Mouse (Mus musculus) adipocyte (in vitro differentiated cells): ENCODE data around the gene AL732309.1.
A peak's percentile ranks its signal among the peaks of the same experiment; 100 is the strongest.

Experiments
- DNase-seq: peaks from one replicate; pipeline ENCODE4 v3.0.0-alpha.2; 2016; ENCODE audit warnings: low spot score

Gene AL732309.1

DNA sequence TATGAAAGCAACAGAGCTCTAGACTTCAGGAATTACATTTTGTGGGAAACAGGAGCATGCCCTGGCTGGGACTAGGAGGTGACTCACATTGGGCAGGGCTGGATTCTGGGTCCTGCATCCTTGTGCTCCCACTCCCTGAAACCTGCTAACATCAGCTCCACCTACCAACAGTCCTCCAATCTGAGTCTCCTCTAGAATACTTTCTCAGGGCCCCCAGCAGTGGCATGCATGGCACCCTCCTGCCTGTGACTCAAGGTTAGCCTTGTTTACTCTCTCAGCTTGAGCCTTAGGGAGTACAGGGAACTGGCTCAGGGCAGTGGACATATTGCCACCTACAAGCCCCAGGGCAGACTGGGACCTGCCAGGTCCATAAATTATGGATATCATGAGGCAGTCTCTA is 8.6 kb downstream of the AL732309.1 start:
- DNase-seq = no peak

DNA sequence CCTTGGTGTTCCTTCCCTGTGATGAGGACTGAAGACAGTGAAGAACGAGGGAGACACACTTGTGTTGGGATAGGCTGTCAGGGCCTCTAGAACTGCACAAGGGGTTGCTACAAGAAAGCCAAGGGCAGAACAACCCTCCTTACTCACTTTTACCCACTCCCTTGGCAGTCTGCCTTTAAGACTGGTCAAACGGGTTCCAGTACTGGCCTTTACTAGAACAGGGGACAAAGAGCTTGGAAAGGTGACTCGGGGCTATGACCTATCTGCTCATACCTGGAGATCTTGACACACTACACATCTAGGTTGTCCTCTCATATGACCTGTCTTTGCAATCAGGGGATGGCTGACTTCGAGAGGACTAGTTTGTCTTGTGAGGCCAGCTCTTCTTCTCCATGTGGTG is 9.1 kb downstream of the AL732309.1 start:
- no peak for DNase-seq

DNA sequence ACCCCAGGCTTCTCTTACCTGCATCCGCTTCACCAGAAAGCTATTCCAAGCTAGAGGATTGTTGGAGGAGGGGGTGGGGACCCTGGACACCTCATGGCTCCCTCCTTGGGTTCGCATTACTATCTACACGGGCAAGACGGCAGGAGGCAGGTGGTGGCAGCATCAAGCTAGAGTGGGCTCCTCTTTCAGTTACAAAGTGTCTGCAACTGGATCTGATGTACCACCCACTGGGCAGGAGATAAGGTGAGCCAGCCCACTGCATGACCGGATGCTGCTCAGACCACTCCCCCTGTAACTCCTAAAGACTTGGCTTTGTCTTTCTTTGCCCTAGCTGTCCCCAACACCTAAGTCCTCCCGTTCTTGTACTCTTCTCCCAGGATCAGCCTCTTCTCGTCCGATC is 10.0 kb downstream of the AL732309.1 start, which contains the start of gene Rnf224:
Gene Rnf224, minus strand, starts transcription at position 174 of the 400 bp plus-strand sequence.
- no peak for DNase-seq

DNA sequence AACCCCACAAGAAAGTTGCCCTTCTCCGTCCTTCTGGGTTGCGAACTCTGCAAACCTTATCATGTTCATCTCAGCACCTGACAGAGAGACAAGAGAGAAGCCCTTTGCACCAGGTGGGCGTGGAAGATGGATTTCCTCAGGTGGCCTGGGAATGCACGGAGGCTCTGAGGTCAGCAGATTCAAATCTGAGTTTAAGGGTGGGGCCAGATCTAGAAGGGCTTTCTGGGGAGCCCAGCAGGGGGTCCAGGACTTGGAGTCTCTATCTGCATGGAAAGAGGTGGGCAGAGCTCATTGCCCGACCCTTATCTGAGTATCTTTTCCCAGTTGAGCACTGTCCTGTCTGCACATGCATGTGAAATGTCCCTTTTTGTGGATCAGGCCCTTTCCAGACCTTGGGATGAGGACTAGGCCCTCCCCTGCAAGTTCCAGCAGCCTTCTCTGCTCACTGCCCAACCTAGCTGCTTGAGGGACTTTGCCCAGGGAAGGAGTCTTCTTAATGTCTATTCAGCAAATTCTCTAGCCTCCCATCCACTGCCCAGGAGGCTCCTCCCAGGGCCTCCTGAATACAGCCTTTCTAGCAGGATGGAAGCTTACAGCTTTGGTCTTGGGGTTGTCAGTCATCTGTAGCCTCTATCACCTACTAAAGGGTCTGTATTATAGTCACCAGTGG is 12.0 kb downstream of the AL732309.1 start:
- no peak for DNase-seq

DNA sequence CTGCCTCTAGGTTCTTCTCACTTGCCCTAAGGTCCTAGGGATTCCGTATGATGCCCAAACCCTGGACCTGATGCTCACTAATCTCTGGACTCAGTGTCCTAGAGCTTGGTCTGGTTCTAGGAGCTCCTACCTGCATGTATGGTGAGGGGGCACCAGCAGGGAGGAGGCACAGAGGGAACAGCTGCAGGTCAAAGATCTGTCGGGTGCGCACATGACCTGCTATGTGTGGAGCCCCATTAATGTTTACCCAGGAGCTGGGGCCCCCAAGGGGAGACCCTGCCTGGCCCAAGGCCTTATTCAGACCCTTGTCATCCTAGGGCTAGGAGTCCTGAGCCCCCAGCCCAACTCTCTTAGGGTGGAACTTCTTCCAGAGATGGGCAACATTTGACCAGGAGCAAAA is 12.6 kb downstream of the AL732309.1 start, which contains the start of gene Slc34a3:
Gene Slc34a3, minus strand, starts transcription at position 315 of the 400 bp plus-strand sequence.
- DNase-seq = no peak

DNA sequence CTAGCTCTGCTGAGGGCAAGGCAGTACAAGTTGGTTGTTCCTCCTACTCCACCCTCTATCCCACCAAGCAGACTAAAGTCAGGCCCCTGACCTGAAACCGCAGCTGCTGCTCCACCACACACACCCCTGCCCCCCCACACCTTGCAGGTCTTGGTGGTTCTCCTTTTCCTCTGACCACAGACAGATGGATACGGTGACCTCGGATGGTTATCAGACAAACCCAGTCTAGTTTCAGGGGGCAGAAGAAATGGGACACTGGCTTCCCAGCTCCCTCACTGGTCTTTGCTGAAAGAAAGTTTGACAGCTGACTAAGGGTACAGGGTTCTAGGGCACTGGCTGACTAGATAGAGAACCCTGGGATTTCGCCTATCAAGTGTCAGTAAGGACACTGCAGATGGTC is 13.2 kb downstream of the AL732309.1 start:
- no peak for DNase-seq

DNA sequence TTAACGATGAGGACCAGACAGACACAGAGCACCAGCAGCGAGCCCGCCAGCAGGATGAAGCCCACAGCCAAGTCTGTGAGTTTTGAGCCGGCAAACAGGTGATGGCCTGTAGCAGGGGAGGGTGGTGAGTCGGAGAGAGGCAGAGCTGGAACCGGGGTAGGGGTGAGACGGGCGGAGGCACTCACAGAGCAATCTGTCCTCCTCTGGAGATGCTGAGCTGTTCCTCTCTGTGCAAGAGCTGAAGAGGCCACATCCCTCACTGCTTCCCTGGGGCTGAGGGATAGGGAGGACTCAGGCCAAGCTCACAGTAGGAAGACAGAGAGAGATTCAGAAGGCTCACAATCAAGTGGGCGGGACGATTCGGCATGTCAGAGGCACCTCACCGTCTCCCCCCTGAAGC is 15.6 kb downstream of the AL732309.1 start:
- DNase-seq = no peak

DNA sequence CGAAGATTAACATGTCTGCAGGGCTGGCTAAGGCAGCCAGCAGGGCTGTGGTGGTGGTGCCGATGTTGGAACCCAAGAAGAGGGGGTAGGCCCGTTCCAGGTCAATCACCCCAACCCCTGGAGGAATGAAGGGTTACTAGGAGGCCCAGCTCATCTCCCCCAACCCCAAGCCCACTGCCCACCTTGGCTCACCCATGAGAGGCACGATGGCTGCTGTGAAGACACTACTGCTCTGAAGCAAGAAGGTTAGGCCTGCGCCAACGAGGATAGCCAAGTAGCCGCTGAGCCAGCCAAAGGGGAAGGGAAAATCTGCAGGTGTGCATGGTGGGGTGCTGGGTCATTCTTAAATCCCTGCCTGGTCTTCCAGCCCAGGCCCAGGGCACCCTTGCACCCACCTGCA is 16.1 kb downstream of the AL732309.1 start:
- no peak for DNase-seq

DNA sequence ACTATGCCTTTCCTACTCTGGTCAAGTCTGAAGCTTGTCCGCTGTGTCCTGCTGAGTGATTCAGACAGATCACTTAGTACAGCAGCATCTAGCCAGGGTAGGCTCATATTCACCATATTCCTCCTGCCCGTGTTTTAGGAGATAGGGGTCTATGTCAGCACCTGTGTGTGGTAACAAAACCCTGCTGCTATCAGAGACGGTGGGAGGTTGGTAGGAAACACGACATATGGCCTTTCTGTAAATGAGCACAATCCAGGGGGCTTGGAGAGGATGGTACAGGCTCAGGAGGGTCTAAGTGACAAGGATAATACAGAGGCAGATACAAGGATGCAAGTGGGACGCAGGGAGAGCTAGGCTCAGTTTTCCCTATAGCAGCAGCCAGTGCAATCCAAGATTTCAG is 17.1 kb downstream of the AL732309.1 start:
- DNase-seq = no peak

DNA sequence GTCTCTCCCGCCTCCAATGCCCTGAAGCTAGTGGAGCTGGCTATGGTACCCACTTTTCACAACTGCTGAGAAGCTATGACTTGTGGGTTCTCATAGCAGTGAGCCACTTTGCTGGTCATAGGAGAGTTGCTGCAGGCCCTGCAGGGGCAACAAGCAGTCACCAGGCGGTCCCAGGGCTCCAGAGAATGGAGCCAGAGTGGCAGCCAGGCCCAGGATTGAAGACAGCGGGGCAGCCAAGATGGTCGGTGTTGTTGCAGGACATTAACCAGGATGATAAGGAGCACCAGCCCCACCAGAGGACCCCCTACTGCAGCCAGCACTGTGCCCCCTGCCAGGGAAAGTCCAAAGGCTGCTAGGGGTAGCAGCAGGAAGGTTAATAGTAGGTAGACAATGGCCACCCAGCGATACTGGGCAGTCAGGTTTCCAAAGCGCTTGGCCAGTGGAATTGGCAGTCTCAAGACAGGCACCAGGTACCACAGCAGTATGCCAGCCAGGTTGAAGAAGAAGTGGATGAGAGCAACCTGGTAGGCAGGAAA is 17.6 kb downstream of the AL732309.1 start:
- no peak for DNase-seq

DNA sequence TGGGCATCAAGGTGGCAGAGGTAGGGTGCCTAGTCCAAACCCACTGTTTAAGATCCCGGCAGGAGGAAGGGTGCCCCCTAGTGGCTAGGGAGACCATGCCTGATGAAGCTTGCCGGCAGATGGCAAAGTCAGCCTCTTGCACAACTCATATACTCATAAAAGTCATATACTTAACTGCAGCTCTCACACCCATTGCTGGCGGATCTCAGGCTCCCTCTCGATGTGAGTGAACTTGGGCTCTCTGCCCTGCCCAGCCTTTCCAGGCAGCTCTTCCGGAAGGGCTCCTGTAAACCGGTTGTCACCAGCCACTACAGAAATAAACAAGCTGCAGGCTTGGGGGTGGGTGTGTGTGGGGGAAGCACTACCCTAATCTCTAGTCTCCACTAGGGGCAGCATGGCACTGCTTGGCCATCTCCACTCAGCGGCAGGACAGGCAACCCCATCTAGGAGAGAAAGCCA is 18.2 kb downstream of the AL732309.1 start:
- peak; percentile 92 for DNase-seq

DNA sequence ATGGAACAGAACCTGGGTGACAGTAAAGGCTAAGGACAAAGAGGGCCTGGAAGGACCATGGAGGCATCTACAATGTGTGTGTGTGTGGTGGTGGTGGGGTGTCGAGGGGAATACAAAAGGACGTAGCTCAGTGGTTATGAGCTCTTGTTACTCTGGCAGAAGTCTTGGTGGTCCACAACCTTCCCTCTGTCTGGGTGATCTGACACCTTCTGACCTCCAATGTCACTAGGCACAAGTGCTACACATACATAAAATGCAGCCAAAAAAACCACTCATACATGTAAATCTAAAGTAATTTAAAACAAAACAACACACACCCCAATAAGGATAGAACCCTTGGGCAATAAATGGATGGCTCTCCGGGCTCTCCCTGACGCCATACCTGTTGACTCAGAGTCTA is 19.3 kb downstream of the AL732309.1 start:
- no peak for DNase-seq

DNA sequence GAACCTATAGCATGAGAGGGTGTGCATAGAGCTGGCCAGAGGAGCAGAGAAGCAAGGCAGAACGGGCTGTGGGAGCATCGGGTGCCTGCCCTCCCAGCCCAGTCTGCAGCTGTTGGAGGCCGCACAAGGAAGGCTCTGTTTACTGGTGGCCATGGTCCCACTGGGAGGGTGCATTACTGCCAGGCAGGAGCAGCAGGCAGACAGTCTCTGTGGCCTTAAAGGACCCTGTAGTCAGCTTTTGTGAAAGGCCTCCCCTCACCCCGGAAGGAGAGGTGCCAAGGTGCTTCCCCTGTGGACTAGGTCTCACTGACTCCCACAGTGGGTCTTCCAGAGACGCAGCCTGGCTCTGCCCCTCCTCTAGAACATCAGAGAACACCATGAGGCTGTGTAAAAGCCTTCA is 19.8 kb downstream of the AL732309.1 start:
- DNase-seq = peak; percentile 62

DNA sequence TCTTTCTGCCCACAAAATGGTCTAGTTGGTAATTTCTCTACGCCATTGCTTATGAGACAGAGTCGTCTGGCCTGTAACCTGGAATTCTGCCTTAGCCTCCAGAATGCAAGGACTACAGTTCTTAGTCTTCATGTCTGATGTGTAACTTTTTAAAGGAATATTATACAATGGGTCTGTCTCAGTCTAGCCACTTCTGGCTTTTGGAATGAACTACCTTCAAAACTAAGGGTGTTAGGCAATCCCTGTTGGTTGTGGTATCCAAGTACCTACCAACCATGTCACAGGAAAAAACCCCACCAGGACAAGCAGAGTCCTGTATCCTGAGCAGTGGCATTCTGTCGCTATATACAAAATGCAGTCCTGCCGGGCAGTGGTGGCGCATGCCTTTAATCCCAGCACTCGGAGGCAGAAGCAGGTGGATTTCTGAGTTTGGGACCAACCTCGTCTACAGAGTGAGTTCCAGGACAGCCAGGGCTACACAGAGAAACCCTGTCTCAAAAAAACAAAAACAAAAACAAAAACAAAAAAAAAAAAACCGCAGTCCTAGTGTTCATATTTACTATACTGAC is 20.8 kb downstream of the AL732309.1 start:
- no peak for DNase-seq

DNA sequence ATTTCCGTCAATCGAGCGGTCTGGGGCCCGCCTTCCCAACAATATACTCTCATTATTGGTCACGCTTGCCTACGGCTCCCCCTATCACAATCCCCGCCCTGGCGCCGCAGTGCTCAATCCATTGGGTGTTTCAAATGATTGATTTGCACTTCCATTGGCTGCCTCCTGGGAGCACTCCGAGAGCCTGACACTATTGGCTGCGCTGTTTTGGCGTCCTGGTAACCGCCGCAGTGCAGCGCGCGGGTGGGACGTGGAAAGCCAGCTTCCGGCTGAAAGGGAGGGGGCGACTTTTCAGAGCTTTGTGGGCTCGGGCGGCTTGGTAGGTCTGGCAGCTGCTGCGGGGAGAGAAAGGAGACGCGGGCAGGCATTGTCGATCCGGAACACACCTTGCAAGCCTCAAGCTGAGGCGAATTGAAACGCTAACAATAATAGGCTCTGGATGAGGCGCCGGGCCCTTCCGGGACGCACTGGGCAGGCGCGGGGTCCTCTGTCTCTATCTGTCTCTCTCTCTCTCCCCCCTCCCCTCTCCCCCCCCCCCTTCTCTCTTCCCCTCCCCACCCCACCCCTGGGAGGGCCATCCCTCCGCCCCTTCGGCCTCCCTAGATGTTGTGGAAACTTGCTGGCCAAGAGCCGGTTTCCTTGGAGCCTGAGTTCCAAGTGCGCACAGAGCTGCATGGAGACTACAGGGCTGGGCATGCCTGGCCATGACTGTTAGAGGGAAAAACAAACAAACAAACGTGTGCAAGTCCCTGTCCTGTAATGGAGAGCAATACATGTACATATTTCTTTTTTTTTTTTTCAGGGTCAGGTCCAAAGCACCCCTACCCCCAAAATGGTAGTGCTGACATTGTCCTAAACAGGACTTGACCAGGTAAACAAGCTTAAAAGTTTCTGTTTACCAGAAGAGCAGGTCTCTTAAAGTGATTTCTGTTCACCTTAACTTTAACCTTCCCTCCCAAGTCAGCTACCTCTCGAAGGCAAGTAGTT is 21.6 kb downstream of the AL732309.1 start:
- DNase-seq = peak; percentile 99

DNA sequence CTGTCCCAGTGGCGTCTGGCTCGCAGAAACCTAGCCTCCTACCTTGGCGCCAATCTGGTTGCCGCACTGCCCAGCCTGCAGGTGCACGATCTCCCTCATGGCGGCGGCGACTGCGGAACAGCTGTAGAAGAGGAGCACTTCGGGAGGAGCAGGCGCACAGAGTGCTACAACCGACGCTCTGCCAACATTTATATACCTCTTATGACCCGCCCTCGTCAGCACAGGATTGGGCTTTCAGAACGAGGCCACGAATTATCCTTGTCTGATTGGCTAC is 22.2 kb downstream of the AL732309.1 start, which contains the start of gene Tubb4b:
Gene Tubb4b, minus strand, starts transcription at position 211 of the 274 bp plus-strand sequence.
- DNase-seq = no peak

DNA sequence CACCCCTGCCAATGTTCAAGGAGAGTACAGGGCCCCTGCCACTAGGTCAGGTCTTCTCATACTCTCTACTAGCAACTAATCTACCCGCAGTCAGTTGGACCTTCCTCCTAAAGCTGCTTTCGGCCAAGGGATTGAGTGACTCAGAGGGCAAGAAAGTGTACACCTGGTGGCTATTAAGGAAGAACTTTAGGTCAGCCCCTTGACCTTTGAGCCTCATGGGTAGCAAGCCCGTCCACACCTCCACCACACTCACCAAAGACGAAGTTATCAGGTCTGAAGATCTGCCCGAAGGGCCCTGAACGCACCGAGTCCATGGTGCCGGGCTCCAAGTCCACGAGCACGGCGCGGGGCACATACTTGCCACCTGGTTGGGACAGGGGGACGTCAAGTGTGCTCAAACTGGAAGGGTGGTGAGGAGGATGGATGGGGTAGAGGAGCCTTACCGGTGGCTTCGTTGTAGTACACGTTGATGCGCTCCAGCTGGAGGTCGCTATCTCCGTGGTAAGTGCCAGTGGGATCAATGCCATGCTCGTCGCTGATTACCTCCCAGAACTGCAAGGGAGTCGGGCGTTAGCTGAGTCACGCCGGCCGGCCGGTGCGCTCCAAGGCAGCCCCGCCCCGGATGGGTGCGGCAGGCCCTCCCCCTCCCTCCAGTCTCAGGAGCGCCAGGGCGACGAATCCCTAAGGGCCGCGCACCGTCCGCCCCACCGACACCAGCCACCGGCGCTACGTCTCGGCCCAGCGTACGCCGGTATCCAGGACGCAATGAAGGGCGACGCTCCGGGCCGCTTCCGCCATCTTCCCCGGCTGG is 22.8 kb downstream of the AL732309.1 start:
- peak; percentile 67 for DNase-seq

DNA sequence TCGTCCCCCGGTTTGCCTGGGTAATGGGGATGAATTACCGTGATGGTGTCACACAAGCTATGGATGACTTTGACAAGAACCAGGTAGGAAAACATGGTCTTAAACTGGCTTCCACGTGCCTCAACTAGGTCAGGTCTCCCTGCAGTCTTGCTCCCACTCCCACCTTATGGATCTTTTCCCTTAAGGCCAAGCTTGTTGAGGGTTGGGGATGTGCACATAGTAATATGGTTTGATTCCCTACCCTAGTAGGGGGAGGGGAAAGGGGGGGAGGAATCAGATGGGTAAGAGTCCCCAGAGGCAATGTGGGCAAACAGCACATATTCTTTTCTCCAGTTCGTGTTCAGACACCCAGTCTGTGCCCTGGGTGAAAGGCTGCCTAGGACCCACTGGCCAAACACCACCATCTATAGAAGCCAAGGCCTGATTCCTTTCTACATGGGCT is 25.3 kb downstream of the AL732309.1 start:
- DNase-seq = no peak

DNA sequence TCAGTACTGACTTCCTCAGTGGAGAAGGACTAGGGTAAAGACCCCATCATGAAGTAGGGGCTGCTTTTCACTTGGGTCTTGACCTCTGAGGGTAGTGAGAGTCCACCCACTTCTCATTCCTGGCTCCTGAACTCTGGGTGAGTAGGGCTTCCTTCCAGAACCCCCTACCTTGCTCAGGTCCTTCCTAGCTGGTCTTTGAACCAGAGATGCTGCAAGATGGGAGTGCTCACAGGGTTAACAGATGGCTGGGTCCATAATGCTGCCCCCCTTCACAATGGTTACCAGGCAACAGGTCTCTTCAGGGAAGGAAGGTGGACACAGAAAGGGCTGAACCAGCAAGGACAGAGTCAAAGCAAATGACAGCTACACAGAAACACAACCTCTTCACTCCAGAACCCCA is 28.2 kb downstream of the AL732309.1 start, which contains the start of gene Fam166a:
Gene Fam166a, plus strand, starts transcription at position 301 of the 400 bp plus-strand sequence.
- no peak for DNase-seq

DNA sequence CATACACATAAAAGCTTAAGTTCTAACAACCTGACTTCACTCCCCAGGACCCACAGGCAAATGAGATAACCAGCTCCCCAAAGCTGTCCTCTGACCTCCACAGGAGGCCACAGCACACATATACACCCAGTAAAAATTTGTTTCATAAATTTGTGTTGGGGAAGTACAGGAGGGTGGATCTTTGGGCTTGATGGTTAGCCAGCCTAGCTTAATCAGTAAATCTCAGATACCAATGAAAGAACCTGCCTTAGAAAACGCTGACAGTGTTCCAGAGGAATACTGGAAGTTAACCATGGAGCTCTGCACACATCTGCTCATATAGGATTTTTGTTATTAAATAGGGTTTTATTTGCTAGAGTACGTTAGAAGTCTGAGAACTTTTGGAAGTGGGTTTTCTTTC is 29.0 kb downstream of the AL732309.1 start:
- no peak for DNase-seq

DNA sequence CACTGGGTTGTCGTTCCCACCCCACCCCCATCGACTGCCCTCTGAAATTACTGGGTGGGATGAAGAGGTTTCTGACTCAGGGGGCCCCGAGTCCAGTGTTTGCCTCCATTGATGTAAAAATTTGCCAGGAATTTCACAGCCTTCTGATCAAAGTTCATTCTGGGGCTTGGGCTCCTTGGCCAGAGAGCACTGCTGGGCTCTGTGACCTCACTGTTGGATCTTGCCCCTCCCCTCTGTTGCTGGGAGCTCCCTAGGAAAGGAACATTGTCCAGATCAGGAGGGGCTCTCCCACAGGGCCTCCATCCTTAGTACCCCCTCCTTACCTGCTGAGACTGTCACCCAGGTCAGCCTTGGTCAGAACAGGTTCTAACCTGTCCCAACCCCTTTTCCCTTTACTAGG is 32.2 kb downstream of the AL732309.1 start, which contains the start of gene Stpg3:
Gene Stpg3, minus strand, starts transcription at position 194 of the 400 bp plus-strand sequence.
- DNase-seq = no peak
